8 mouse cellular contexts compared by ENCODE assay signal in genomic region chr5:123343707-123344627, GRCm38 (mm10). TPM values are rescaled to one million over a fixed set of nuclear protein-coding genes. Genes with fewer than 3 reads are reported as not detected.
A peak's percentile ranks its signal among the peaks of the same experiment; 100 is the strongest.
DNase-seq lines count a peak whose midpoint lies in the region; ATAC-seq lines count a peak whose summit lies in the region.

Gene Bcl7a (plus strand): TSS chr5:123343834.

- no peaks in the 10 kb centered on the region for H3K9me3 ChIP-seq in embryonic facial prominence, embryonic 11.5 days (replicated peaks; ENCODE audit: control insufficient read depth, low read length)
- H3K9me3 ChIP-seq in midbrain, embryonic 11.5 days (ENCODE audit: control insufficient read depth, low read length), result no peaks in the 10 kb centered on the region

- H3K27ac ChIP-seq in embryonic facial prominence, embryonic 11.5 days (replicated peaks; ENCODE audit: low read depth, low read length), result peak within 1 kb of the TSS; percentile 99
- H3K27ac ChIP-seq in midbrain, embryonic 11.5 days (ENCODE audit: low read depth, low read length), result peak within 1 kb of the TSS; percentile 98

- no peaks in the 10 kb centered on the region for H3K36me3 ChIP-seq in embryonic facial prominence, embryonic 11.5 days (replicated peaks; ENCODE audit: control insufficient read depth, insufficient read depth, low read depth, low read length)
- no peaks in the 10 kb centered on the region for H3K36me3 ChIP-seq in midbrain, embryonic 11.5 days (ENCODE audit: control insufficient read depth, insufficient read depth, low read length)

- WGBS in embryonic facial prominence, embryonic 11.5 days, result 1% methylated on average over 69 of the region's 69 CpGs
- 1% methylated on average over 64 of the region's 69 CpGs for WGBS in midbrain, embryonic 11.5 days

- peak; percentile 75 for ATAC-seq in embryonic facial prominence, embryonic 11.5 days (replicated peaks; ENCODE audit: insufficient number of reproducible peaks, low FRiP score, low TSS enrichment, low read depth)
- ATAC-seq in midbrain, embryonic 11.5 days (ENCODE audit: low FRiP score), result peak; percentile 88

- peak within 1 kb of the TSS; percentile 99 for H3K9ac ChIP-seq in embryonic facial prominence, embryonic 11.5 days (replicated peaks; ENCODE audit: low read length)
- H3K9ac ChIP-seq in midbrain, embryonic 11.5 days (ENCODE audit: low read length), result peak within 1 kb of the TSS; percentile 98

- DNase-seq in 3134 (ENCODE audit: extremely low read depth, insufficient read length, low spot score), result peak; percentile 90
- peak; percentile 90 for DNase-seq in adrenal gland, postnatal 25 days
- peak; percentile 93 for DNase-seq in embryonic facial prominence, embryonic 11.5 days (ENCODE audit: low spot score)
- peak; percentile 99 for DNase-seq in heart, adult 11 months
- DNase-seq in kidney, adult 11 months, result peak; percentile 88
- peak; percentile 92 for DNase-seq in left cerebral cortex, postnatal 4 days
- DNase-seq in midbrain, embryonic 11.5 days (ENCODE audit: low spot score, missing footprints), result peak; percentile 99
- DNase-seq in skeletal muscle tissue, adult 2 months (ENCODE audit: low read depth, low spot score), result peak; percentile 83

- H3K4me3 ChIP-seq in embryonic facial prominence, embryonic 11.5 days (ENCODE audit: low read depth, low read length), result peak within 1 kb of the TSS; percentile 97
- peak within 1 kb of the TSS; percentile 83 for H3K4me3 ChIP-seq in midbrain, embryonic 11.5 days (ENCODE audit: low read depth, low read length)

- intact Hi-C loops in left cerebral cortex, postnatal 4 days (cut with DNase I), result loop anchor here (10.0 kb wide), 2 partner anchors 59 to 89 kb away; partner anchors contain the start of gene Wdr66

- peak within 1 kb of the TSS; percentile 90 for H3K4me2 ChIP-seq in embryonic facial prominence, embryonic 11.5 days (ENCODE audit: low read depth, low read length)
- peak within 1 kb of the TSS; percentile 94 for H3K4me2 ChIP-seq in midbrain, embryonic 11.5 days

- H3K4me1 ChIP-seq in embryonic facial prominence, embryonic 11.5 days (ENCODE audit: control insufficient read depth, insufficient read depth, low read length), result peaks cover 6% of the 10 kb centered on the region; the same call in 1 of the 2 replicates
- H3K4me1 ChIP-seq in midbrain, embryonic 11.5 days (ENCODE audit: control insufficient read depth, insufficient read depth, low read length), result peaks cover 22% of the 10 kb centered on the region

- no peaks in the 10 kb centered on the region for H3K27me3 ChIP-seq in embryonic facial prominence, embryonic 11.5 days (ENCODE audit: control insufficient read depth, insufficient read depth, low read length)
- no peaks in the 10 kb centered on the region for H3K27me3 ChIP-seq in midbrain, embryonic 11.5 days (ENCODE audit: control insufficient read depth, insufficient read depth, low read length)

RNA-seq across cellular contexts. Expression of gene Bcl7a, which starts in this region (rescaled TPM):
- total RNA-seq in adrenal gland, postnatal 25 days (2021), result 13.7 and 15.4 TPM in 2 replicates
- polyA plus RNA-seq in embryonic facial prominence, embryonic 11.5 days (2014; fragmentation: Nextera tagmentation; extraction: Ambion mirVana), result 39.0 and 39.5 TPM in 2 replicates
- 10 to 100 TPM; 95.1 to 98.4 TPM for total RNA-seq in left cerebral cortex, postnatal 4 days (2021)
- polyA plus RNA-seq in midbrain, embryonic 11.5 days (2014; fragmentation: Nextera tagmentation; extraction: Ambion mirVana), result 45.3 and 48.4 TPM in 2 replicates

Comparison
In these comparisons a context has a peak if more than half of its experiments do, and no peak if none do; other contexts are left out.
1. Peak in every context shown above with its lines: DNase-seq, ATAC-seq, H3K4me3 ChIP-seq and H3K27ac ChIP-seq.